Mouse (Mus musculus): ENCODE results near the gene Zfp986.
"Not testable (repeated sequence)": the region's sequence is repeated elsewhere in the genome, so short reads cannot be mapped to it uniquely, and the experiment has no call there.

Gene Zfp986

GRCm38 (mm10) chr4:145868494-145868893, at the start of gene Zfp986:
Gene Zfp986, plus strand, starts transcription at chr4:145868794.
- not testable (repeated sequence) for DNase-seq (ENCODE audit: low read depth)

DNA sequence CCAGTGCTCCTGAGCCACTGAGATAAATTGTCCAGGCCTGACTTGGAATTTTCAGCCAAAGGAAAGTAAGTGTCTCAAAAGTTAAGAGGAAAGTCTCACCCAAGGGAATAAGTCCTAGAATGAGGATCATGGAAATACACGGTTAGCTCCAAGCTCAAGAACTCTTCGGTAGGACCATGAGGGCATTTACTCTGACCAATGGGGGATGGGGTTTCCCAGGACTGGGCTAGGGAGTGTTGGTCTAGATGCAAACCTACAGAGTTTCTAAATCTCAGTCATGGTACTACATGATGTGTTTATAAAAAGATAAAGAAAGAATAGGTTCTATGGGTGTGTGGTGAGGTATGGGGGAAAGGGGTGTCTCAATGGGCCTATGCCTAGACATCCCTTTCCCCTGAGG, 48.6 kb upstream of the Zfp986 start:
- not testable (repeated sequence) for DNase-seq (ENCODE audit: low read depth)

DNA sequence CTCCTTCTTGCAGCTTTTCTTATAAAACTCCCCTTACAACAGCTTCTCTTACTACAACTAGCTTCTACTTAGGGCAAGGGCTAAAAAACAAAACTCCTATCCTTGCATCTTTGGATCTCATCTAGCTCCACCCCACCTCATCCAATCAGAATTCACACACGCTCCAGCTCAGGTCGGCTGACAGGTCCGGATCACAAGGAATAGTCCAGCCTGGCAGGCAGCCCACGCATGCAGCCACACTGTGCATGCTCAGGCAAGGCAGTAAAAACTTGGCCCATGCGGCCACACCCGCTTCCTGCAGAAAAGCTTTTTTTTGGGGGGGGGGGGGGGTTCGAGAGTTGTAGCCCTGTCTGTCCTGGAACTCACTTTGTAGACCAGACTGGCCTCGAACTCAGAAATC, 43.0 kb upstream of the Zfp986 start:
- DNase-seq (ENCODE audit: low read depth) = not testable (repeated sequence)

DNA sequence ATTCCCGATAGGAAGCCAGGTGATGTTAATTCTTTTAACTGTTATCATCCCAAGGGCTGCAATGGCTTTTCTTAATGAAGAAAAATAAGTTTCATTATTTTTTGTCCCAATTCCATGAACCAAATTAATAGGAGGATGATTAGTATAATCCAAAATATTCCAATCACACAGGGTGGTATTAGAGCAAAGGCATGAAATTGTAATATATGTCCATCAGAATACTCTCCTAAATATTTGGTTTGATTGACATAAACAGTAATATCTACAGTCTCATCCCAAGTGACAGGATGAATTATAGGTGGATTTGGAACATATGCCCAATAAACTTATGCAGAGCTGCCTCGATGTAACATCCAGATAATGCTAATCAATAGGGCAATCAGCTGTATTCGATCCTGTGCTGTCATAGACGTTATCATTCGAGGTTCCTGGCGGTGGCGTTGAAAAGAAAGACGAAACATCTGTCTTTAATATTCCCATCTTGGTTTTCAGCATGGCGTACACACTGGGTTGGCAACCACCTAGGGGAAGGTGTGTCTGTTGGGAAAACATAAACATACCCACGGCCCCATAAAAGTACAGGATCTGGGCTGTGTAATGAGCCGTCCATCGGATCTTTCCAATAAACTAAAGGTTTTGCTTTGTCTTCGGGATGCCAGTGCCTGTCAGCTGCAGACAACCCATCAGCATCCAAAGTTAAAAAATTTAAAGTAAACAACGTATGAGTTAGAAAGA, 37.1 kb upstream of the Zfp986 start:
- not testable (repeated sequence) for DNase-seq (ENCODE audit: low read depth)

- not testable (repeated sequence) for DNase-seq (ENCODE audit: low read depth)
Measured at GRCm38 (mm10) chr4:145836300-145836862, 32.2 kb upstream of the Zfp986 start.

DNA sequence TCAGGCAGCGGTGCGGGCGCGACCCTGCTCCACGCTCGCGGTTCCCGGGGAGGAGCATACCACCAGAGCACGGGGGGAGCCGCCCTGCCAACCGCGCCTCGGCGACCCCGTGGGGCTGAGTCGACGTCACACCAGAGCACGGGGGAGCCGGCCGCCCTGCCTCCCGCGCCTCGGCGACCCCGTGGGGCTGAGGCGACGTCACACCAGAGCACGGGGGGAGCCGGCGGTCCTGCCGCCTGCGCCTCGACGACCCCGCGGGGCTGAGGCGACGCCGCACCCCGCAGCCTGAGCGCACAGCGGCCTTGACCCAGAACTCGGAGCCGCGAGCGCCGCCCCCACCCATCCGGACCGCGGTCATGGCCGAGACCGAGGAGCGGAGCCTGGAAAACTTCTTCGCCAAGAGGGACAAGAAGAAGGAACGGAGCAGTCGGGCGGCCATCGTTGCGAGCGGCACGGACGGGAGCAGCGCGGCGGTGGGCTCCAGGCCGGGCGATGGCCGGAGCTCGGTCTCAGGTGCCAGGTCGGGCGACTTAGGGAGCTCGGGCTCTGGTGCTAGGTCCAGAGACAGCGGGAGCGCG, 31.6 kb upstream of the Zfp986 start:
- peak; percentile 0 for DNase-seq (ENCODE audit: low read depth)

- DNase-seq (ENCODE audit: low read depth) = peak; percentile 0
Measured at GRCm38 (mm10) chr4:145846793-145847192, 21.8 kb upstream of the Zfp986 start.

DNA sequence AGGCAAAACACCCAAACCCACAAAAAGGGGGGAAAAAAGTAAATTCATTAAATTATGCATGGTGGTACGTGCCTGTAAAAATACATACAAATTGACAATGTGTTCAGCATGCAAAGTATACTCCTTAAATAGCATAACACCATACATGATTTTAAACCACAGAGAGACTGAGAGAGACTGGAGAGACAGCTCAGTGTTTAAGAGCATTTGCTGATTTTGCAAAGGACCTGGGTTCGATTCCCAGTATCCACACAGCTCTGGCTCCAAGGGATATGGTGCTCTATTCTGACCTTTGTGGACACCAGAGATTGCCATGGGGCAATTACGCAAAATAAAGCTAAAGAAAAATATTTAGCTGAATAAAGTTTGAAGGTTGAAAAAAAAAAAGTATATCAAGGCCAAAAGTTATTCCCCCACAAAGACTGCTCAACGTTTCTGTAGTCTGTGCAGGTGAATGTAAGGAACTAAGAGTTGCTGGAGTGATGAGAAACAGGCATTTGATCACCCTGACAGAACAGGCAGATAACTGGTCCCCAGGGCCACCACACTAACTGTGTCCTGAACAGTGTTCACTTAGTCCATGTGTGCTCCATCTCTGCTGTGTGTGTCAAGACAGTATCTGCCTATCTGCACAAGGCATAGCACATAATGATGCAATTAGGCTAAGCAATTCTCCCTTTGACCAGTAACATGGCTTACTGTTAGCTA, 20.3 kb upstream of the Zfp986 start:
- not testable (repeated sequence) for DNase-seq (ENCODE audit: low read depth)

DNA sequence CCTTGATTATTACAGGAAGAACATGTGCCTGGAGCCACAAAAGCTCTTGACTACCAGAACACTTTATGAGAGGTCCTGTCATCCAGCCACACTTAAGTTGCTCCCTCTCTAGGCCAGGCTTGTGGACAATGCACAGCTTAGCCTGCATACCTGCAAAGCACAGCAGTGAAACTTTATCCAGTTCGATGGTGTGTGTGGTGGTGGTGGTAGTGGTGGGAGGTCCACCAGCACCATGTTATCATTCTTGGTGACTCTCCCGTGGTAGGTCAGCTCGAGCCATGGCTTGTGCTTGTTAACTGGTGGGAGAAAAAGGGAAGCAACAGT, 19.7 kb upstream of the Zfp986 start:
- not testable (repeated sequence) for DNase-seq (ENCODE audit: low read depth)

- not testable (repeated sequence) for DNase-seq (ENCODE audit: low read depth)
Measured at GRCm38 (mm10) chr4:145851421-145851820, 17.2 kb upstream of the Zfp986 start.

DNA sequence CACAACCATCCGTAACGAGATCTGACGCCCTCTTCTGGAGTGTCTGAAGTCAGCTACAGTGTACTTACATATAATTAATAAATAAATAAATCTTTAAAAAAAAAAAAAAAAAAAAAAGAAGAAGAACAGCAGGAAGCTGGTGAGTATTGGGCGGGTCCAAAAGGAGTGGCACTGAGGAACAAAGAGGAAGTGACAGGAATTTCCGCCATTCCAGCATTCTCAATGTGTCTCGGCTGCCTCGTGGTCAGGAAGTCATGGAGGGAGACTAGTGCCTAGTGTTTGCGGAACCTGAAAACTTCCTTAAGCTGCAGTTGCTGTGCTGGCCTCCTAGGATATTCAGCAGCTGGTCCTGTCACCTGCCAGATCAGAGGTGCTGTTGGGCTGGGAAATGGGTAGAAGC, 4.7 kb upstream of the Zfp986 start:
- peak; percentile 0 for DNase-seq (ENCODE audit: low read depth)

All from NIH3T3 (cell line).